Mouse (Mus musculus) frontal cortex, adult (tissue): ENCODE measurements around the gene T2.
"Not testable (repeated sequence)": the region's sequence is repeated elsewhere in the genome, so short reads cannot be mapped to it uniquely, and the experiment has no call there.

ENCODE experiments used
- ATAC-seq: cut with Nextera tagmentation; 2 replicates; pipeline ENCODE4 v1.9.2; 2017; ENCODE audit warnings: mild to moderate bottlenecking, moderate library complexity, mixed read lengths; ENCODE audit not compliant: low TSS enrichment

T2 gene

GRCm38 (mm10) chr17:8367514-8368480 is 12.0 kb downstream of the T2 start:
- peak; percentile 7; the same call in 1 of the 2 replicates for ATAC-seq

DNA sequence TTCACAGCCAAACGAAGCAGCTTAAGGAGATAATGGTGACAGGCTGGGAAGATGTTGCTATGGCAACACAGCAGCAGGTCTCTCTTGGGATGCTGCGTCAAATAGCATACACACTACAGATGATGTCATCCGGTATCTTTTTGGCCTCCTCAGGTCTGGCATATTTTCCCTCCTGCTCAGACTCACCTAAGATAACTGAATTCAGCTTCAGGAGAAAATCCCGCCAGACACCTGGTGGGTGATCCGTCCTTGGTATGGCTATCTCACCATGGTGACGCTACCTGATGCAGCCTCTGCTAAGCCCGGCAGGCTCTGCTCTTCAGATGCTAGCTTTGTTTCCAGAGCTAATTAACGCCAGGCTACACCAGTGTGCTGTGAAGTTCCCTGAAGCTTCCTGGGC is 12.8 kb downstream of the T2 start:
- peak; percentile 76 for ATAC-seq

- no peak for ATAC-seq
These were observed 13.4 kb downstream of the T2 start for GRCm38 (mm10) chr17:8369171-8369570.

DNA sequence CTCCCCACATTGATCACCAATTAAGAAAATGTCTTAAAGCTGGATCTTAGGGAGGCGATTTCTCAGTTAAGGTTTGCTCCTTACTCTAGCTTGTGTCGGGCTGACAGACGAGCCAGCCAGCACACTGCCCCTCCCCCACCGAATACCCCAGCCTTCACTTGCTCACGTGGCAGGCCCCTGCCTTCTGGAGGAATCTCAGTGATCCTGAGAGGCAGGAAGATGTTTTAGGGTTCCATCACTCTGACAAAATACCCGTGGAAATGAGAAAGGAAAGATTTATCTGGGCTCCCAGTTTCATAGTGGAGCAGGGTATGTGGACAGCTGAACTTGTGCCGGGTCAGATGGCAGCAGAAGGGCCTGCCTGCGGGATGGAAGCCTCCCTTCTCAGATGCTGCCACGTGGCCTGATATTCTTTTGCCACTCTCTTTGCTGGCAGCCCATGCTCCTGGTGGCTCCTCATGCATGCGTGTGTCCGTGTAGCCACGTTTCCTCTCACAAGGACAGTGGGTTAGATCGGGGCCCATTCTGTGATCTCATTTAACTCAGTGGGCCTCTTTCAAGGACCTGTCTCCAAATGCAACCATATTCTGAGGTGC is 14.9 kb downstream of the T2 start:
- ATAC-seq = no peak

- ATAC-seq = peak; percentile 45
These were observed 16.0 kb downstream of the T2 start for GRCm38 (mm10) chr17:8371834-8372233.

DNA sequence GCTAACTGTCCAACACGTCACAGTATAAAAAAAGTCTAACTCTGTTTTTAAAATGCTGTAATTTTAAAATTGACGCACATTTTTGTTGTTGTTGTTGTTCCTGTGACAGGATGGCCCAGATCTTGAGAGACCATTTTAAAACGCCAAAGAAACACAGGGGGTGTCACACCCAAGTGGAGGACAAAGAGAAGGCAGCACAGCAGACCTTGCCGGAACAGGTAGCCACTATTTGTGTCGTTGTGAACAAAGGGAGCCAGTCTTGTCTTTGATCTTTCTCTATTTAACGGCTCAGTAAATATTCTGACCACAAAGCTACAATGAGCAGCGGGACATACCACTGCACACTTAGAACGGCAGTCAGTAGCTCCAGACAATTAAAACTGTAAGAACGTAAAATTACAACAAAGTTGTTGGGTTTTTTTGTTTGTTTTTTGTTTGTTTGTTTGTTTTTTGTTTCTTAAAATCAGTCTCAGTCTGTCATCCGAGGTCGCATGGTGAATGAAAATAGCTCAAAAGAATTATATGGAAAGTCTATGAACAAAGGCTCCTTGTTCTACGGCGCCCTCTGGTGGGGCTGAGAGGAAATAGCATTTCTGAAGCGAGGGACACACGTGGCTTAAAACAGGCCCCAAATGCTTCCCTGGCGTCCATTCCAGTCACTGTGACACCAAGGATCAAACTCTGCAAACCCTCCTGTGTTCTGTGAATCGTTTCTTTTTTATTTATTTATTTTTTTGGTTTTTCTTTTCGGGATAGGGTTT is 16.7 kb downstream of the T2 start:
- peak; percentile 30; the same call in 1 of the 2 replicates for ATAC-seq

- no peak for ATAC-seq
These were observed 21.5 kb downstream of the T2 start for GRCm38 (mm10) chr17:8377298-8377697.

- no peak for ATAC-seq
These were observed 29.6 kb downstream of the T2 start for GRCm38 (mm10) chr17:8385441-8385840.

DNA sequence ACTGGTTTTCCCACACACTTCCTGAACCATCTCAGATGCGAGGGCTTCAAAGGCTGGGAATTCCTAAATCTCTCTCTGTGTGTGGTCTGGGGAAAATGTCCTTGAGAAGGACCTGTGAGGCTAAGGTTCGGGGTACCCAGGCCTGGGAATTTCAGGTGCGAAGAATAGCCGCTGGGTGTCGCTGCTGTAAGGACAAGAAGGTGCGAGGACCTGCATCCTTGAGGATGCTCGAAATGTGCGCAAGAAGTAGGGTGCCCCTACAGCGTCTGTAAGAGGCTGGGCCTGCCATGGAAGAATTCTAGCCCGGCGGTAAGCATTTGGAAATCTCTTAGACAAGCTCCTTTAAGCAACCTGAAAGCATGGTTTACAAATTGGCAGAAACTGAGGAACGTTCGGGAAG is 32.7 kb downstream of the T2 start:
- peak; percentile 86 for ATAC-seq

DNA sequence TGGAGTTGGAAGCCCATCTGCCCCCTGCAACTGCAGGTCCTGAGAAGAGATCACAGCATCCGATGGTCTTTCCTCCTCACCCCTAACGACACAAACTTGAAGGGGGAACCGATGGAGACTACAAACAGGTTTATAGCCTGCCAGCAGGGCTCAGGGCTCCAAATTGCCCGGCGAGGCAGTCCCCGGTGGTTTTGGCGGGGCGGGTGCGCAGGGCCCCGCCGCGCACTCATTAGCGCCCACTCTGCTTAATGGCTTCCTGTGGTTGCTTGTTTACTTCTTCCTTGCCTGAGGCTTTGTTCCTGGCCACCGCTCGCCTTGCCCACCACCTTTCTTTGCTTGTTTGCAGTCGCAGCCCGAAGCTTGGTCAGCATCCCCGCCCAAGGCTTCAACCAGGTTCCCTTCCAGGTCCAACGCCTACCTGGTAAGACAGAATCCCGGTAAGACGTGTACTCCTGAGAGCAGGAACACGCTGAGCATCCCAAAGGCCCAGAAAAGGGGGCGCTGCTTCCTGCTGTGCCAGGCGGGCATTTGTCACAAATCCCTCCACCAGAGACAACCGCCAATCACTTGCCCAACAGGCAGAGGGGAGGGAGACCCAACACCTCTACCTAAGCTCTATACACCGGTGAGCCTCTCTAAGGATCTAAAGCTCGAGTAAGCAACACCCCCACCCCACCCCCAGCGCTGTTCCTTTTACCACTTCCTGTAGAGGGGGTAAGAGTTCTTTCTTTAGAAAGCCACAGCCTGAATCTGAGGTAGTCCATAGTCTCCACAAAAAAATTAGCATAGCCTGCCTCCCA is 33.4 kb downstream of the T2 start:
- no peak for ATAC-seq

- no peak for ATAC-seq
These were observed 34.0 kb downstream of the T2 start for GRCm38 (mm10) chr17:8389790-8390095.

GRCm38 (mm10) chr17:8390487-8390886 is 34.7 kb downstream of the T2 start:
- no peak for ATAC-seq

GRCm38 (mm10) chr17:8396371-8396770 is 40.6 kb downstream of the T2 start:
- ATAC-seq = no peak

- ATAC-seq = no peak
These were observed 42.2 kb downstream of the T2 start for GRCm38 (mm10) chr17:8397946-8398345.

DNA sequence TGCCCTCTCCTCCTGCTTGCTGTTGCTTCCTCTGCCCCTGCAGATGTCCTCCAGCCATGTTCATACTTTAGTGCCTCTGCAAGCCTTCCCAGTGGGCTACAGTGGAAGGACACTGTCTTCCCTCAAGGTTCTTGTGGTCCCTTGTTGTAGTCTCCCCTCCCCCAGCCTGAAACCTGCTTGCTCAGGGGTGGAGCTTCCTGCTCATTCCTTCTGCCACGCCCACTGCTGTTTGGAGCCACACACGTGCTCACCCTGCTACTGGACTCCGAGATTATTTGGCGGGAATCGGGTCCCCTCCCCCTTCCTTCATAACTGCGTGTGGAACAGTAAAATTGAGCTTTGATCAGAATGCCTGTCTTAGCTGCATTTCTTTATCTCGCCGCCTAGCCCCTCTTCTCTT is 48.1 kb downstream of the T2 start:
- not testable (repeated sequence) for ATAC-seq

- ATAC-seq = no peak
These were observed 50.5 kb downstream of the T2 start for GRCm38 (mm10) chr17:8406285-8406684.

DNA sequence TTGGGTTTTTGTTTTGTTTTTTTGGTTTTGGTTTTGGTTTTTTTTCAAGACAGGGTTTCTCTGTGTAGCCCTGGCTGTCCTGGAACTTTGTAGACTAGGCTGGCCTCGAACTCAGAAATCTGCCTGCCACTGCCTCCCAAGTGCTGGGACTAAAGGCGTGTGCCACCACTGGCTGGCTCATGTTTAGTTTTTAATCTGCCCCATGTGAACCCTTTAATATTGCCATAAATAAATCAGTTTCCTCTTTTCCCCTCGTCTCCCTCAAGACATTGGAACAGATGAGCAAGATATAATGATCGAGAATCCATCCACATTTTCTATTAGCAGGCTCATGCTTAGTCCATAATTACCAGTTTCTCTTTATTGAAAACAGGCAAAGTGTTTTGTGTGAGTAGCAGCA is 52.2 kb downstream of the T2 start:
- ATAC-seq = not testable (repeated sequence)

DNA sequence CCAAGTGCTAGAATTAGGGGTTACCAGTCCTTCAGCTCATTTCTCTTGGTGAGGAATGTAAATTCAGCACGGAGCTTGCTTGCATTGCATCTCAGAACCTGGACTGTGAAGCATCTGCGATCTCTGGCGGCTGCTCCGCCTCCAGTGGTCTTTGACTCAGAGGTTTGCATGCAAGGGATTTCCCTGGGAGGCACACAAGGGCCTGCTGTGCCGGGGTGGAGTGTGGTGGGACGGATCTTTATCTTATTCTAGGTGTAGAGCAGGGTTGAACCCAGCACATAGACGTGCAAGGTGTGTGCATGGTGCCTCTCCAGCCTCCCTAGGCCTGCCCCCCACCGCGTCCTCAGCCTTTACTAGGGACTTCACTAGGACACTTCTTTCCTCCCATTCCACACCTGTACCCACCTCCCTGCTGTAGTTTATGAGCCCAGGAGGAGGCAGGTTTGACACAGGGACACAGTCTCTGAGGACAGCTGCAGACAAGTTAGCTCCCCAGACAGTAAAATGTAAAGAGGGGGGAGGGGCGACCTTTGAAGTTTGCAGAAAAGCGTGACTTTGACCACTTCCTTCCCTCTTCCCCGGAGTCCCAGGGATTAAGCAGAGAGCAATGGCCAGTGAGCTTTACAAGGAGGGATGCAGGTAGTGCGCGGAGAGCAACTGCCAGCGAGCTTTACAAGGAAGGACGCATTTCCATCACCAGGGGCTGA is 53.0 kb downstream of the T2 start:
- ATAC-seq = no peak

DNA sequence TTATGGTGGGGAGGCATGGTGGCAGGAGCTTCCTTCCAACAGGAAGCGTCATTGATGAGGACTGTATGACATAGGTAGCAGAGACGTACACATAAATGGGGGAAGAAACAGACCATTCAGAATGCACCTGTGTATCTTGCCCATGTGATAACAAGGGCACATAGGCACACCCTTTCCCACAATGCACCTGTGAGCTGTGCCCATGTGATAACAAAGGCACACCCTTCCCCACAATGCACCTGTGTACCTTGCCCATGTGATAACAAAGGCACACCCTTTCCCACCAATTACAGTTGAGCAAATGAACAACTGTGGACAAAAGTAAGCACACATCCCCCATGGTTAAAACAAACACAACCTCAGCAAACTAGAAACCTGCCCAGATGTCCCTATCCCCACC is 54.5 kb downstream of the T2 start:
- no peak for ATAC-seq

GRCm38 (mm10) chr17:8413656-8414055 is 57.9 kb downstream of the T2 start:
- ATAC-seq = no peak

- no peak for ATAC-seq
These were observed 59.7 kb downstream of the T2 start for GRCm38 (mm10) chr17:8415533-8415932.
